Mouse (Mus musculus): ENCODE results near the gene Kcp. TPM values are rescaled to one million over a fixed set of nuclear protein-coding genes. Genes with fewer than 3 reads are reported as not detected.
A peak's percentile ranks its signal among the peaks of the same experiment; 100 is the strongest.

The Kcp gene
- total and polyA plus RNA-seq, 3 experiments = 0.51 to 0.64 TPM; not detected in 1

- Histone ChIP-seq H3K27ac (ENCODE audit: insufficient read depth, low read depth) (no peak overlapping the region), H3K4me2 (ENCODE audit: insufficient read depth, low read depth, poor library complexity, severe bottlenecking) (no peak overlapping the region), H3K79me2 (replicated peaks; ENCODE audit: control insufficient read depth, extremely low read depth, insufficient read depth, poor library complexity, severe bottlenecking) (no peaks in the 10 kb centered on the region), H3K4me1 (ENCODE audit: control insufficient read depth in 1 of 2, insufficient read depth in 2 of 2) (peaks cover 10 to 11% of the 10 kb centered on the region in 2 experiments), H3K36me3 (replicated peaks in 1 of 2; ENCODE audit: control insufficient read depth in 1 of 2, insufficient read depth in 1 of 2, low read length in 1 of 2) (peaks cover 9 to 17% of the 10 kb centered on the region in 2 experiments), H3K4me3 (replicated peaks in 1 of 3; ENCODE audit: low read depth in 2 of 3, low read length in 2 of 3, poor library complexity in 1 of 3) (no peak overlapping the region), H3K9me3 (replicated peaks; ENCODE audit: low read length) (no peaks in the 10 kb centered on the region), H3K27me3 (replicated peaks) (peaks cover 7% of the 10 kb centered on the region), H3K9ac (ENCODE audit: insufficient read depth, low read depth) (no peak overlapping the region)
- no peak for TF ChIP-seq MAX (IDR thresholded peaks at IDR 0.05; ENCODE audit: low read length)
- no peak for TF ChIP-seq SIN3A (IDR thresholded peaks at IDR 0.05; ENCODE audit: low read length)
- TF ChIP-seq NELFE (IDR thresholded peaks at IDR 0.05; ENCODE audit: low read depth, low read length) = no peak
- no peak for TF ChIP-seq MYC (IDR thresholded peaks at IDR 0.05; ENCODE audit: low read depth, low read length)
- TF ChIP-seq IRF4 (IDR thresholded peaks at IDR 0.05; ENCODE audit: low read depth, low read length) = no peak
- TF ChIP-seq JUND (conservative IDR thresholded peaks at IDR 0.05; ENCODE audit: low read depth, low read length) = no peak
- DNase-seq (ENCODE audit: extremely low read depth) = no peak
- in situ Hi-C loops (cut with MboI; ENCODE audit: low pct_ligation_motif_present, low pct_unique_long_range_greater_than_20kb, low sequenced_read_pairs) (no loop called here), dilution Hi-C loops (cut with MboI; ENCODE audit: extremely low pct_ligation_motif_present, extremely low pct_unique_long_range_greater_than_20kb, low sequenced_read_pairs) (no loop called here)
These were observed 57.1 kb downstream of the Kcp start for GRCm38 (mm10) chr6:29450667-29451066.

- no peak for TF ChIP-seq NRF1 (IDR thresholded peaks at IDR 0.05; ENCODE audit: low read depth, low read length)
- 0 out of 2 replicates have a peak, but pooled peaks have one; percentile 3 for TF ChIP-seq JUND (conservative IDR thresholded peaks at IDR 0.05; ENCODE audit: low read depth, low read length)
- peak; percentile 3; the same call in 1 of the 2 replicates for TF ChIP-seq TCF12 (IDR thresholded peaks at IDR 0.05; ENCODE audit: low read depth, low read length)
- TF ChIP-seq MEF2A (IDR thresholded peaks at IDR 0.05; ENCODE audit: borderline replicate concordance, low read depth, low read length) = no peak
- TF ChIP-seq NELFE (IDR thresholded peaks at IDR 0.05; ENCODE audit: low read depth, low read length) = peak; percentile 57; the same call in 1 of the 2 replicates
- 0 out of 4 replicates have a peak, but pooled peaks of 1 of the 2 experiments have one; percentile 4 for TF ChIP-seq CTCF (conservative IDR thresholded peaks at IDR 0.05 in 1 of 2, IDR thresholded peaks at IDR 0.05 in 1 of 2; ENCODE audit: low read depth in 2 of 2, low read length in 2 of 2)
- peak; percentile 17; the same call in 1 of the 2 replicates for TF ChIP-seq ELF1 (IDR thresholded peaks at IDR 0.05; ENCODE audit: low read depth, low read length)
- peak; percentile 73 for TF ChIP-seq POLR2A (IDR thresholded peaks at IDR 0.05; ENCODE audit: low read depth, low read length)
- TF ChIP-seq ZMIZ1 (IDR thresholded peaks at IDR 0.05; ENCODE audit: low read depth, low read length) = peak; percentile 25; the same call in 1 of the 2 replicates
- TF ChIP-seq TBP (conservative IDR thresholded peaks at IDR 0.05; ENCODE audit: low read depth, low read length) = peak; percentile 77; the same call in 1 of the 2 replicates
- TF ChIP-seq RCOR1 (conservative IDR thresholded peaks at IDR 0.05; ENCODE audit: low read depth, low read length) = no peak
- H3K36me3 ChIP-seq (replicated peaks in 1 of 2; ENCODE audit: control insufficient read depth in 1 of 2, insufficient read depth in 1 of 2, low read length in 1 of 2) = peaks cover 9 to 17% of the 10 kb centered on the region in 2 experiments
- H3K9ac ChIP-seq (ENCODE audit: insufficient read depth, low read depth) = peak overlapping the region; percentile 15; the same call in 1 of the 2 replicates
- peak; percentile 83 for DNase-seq (ENCODE audit: extremely low read depth)
- no peaks in the 10 kb centered on the region for H3K9me3 ChIP-seq (replicated peaks; ENCODE audit: low read length)
- no peaks in the 10 kb centered on the region for H3K79me2 ChIP-seq (replicated peaks; ENCODE audit: control insufficient read depth, extremely low read depth, insufficient read depth, poor library complexity, severe bottlenecking)
- no peak overlapping the region for H3K27ac ChIP-seq (ENCODE audit: insufficient read depth, low read depth)
- peaks cover 10 to 11% of the 10 kb centered on the region in 2 experiments for H3K4me1 ChIP-seq (ENCODE audit: control insufficient read depth in 1 of 2, insufficient read depth in 2 of 2)
- peaks cover 2% of the 10 kb centered on the region for H3K27me3 ChIP-seq (replicated peaks)
- H3K4me3 ChIP-seq (replicated peaks in 1 of 3; ENCODE audit: low read depth in 2 of 3, low read length in 2 of 3, poor library complexity in 1 of 3) = peak overlapping the region in 2 of 3 experiments; percentile 39 to 49
- no peak overlapping the region for H3K4me2 ChIP-seq (ENCODE audit: insufficient read depth, low read depth, poor library complexity, severe bottlenecking)
- in situ Hi-C loops (cut with MboI; ENCODE audit: low pct_ligation_motif_present, low pct_unique_long_range_greater_than_20kb, low sequenced_read_pairs) (loop anchor here (5.0 kb wide), 1 partner anchor 43 kb away; no protein-coding TSS in a partner anchor), dilution Hi-C loops (cut with MboI; ENCODE audit: extremely low pct_ligation_motif_present, extremely low pct_unique_long_range_greater_than_20kb, low sequenced_read_pairs) (no loop called here)
These were observed 57.9 kb downstream of the Kcp start for GRCm38 (mm10) chr6:29449858-29450257.

Data from CH12.LX (cell line).